Mouse (Mus musculus) lung, embryonic 14.5 days (tissue): ENCODE measurements at regions not wholly inside any gene's neighbourhood (a gene's known extent, or its start where the extent isn't known, plus 50 kb on each side); places are given as distances from the start of the nearest gene placed in this dataset.
A peak's percentile ranks its signal among the peaks of the same experiment; 100 is the strongest.

ENCODE experiments used
- ATAC-seq: fragments of 200-750 bp; cut with Nextera tagmentation; 2 replicates; pipeline ENCODE4 v1.8.0; 2017; ENCODE audit warnings: mild to moderate bottlenecking, moderate TSS enrichment, moderate library complexity; ENCODE audit not compliant: insufficient read depth
- DNase-seq: peaks from one replicate; pipeline ENCODE4 v3.0.0-alpha.2; 2015
- H3K27ac ChIP-seq: fragments of 300-500 bp; sonication (generic); 2 replicates; pipeline ENCODE4 v1.5.1; 2014; ENCODE audit warnings: low read depth, mild to moderate bottlenecking, moderate library complexity
- H3K27me3 ChIP-seq: fragments of 300-500 bp; sonication (generic); 2 replicates; pipeline ENCODE4 v1.6.1; 2014; ENCODE audit warnings: low read length, control low read depth; ENCODE audit not compliant: insufficient read depth
- H3K36me3 ChIP-seq: fragments of 300-500 bp; sonication (generic); 2 replicates; pipeline ENCODE4 v1.6.1; 2014; ENCODE audit warnings: control low read depth; ENCODE audit not compliant: insufficient read depth
- H3K4me1 ChIP-seq: fragments of 300-500 bp; sonication (generic); 2 replicates; pipeline ENCODE4 v1.6.1; 2014; ENCODE audit warnings: antibody characterized with exemption, control low read depth; ENCODE audit not compliant: insufficient read depth
- H3K4me2 ChIP-seq: fragments of 300-500 bp; sonication (generic); 2 replicates; pipeline ENCODE4 v1.6.1; 2014; ENCODE audit warnings: mild to moderate bottlenecking
- H3K4me3 ChIP-seq: fragments of 300-500 bp; sonication (generic); 2 replicates; pipeline ENCODE4 v1.5.1; 2014; ENCODE audit warnings: low read depth, low read length
- H3K9ac ChIP-seq: fragments of 300-500 bp; sonication (generic); 2 replicates; pipeline ENCODE4 v1.6.1; 2014
- H3K9me3 ChIP-seq: fragments of 300-500 bp; sonication (generic); 2 replicates; pipeline ENCODE4 v1.6.1; 2016; ENCODE audit warnings: low read depth, low read length, control low read depth
- CTCF ChIP-seq: IDR thresholded peaks from 2 replicates; pipeline ENCODE4 v1.5.1; 2016; ENCODE audit warnings: antibody characterized with exemption, low read depth
- WGBS: fragments of 180-500 bp; shearing (Covaris S2); extraction: QIAGEN DNeasy Blood & Tissue Kit; methylation state at CpG from one replicate; pipeline ENCODE4 v1.1.7; 2014; 5-methylcytosine and 5-hydroxymethylcytosine counted together

- H3K9me3 ChIP-seq, result no peaks in the 10 kb centered on the region
- DNase-seq, result no peak
- 69% methylated on average over 5 of the region's 5 CpGs for WGBS
- TF ChIP-seq CTCF, result no peak
- no peak overlapping the region for H3K4me2 ChIP-seq
- H3K9ac ChIP-seq, result no peak overlapping the region
- no peak for ATAC-seq
- H3K4me1 ChIP-seq, result no peaks in the 10 kb centered on the region
- H3K4me3 ChIP-seq, result no peak overlapping the region
- H3K27ac ChIP-seq, result no peak overlapping the region
- H3K27me3 ChIP-seq, result no peaks in the 10 kb centered on the region
- H3K36me3 ChIP-seq, result no peaks in the 10 kb centered on the region
These were observed 484.1 kb upstream of the Nectin3 start for GRCm38 (mm10) chr16:46982272-46982909.

GRCm38 (mm10) chr16:46965741-46966140 lies 467.4 kb upstream of the Nectin3 start:
- Histone ChIP-seq H3K36me3 (no peaks in the 10 kb centered on the region), H3K9me3 (no peaks in the 10 kb centered on the region), H3K27me3 (no peaks in the 10 kb centered on the region), H3K9ac (no peak overlapping the region), H3K4me3 (no peak overlapping the region), H3K27ac (no peak overlapping the region), H3K4me2 (no peak overlapping the region), H3K4me1 (no peaks in the 10 kb centered on the region)
- no peak for TF ChIP-seq CTCF
- DNase-seq, result no peak
- no peak for ATAC-seq
- WGBS, result 83% methylated on average over 7 of the region's 7 CpGs

- ATAC-seq, result no peak
- WGBS, result 83% methylated on average over 1 of the region's 1 CpGs
- Histone ChIP-seq H3K27me3 (no peaks in the 10 kb centered on the region), H3K4me3 (no peak overlapping the region), H3K4me1 (no peaks in the 10 kb centered on the region), H3K4me2 (no peak overlapping the region), H3K27ac (no peak overlapping the region), H3K9ac (no peak overlapping the region), H3K9me3 (no peaks in the 10 kb centered on the region), H3K36me3 (no peaks in the 10 kb centered on the region)
- DNase-seq, result no peak
- TF ChIP-seq CTCF, result no peak
These were observed 458.7 kb upstream of the Nectin3 start for GRCm38 (mm10) chr16:46956990-46957389.

- peak; percentile 6 for DNase-seq
- no peaks in the 10 kb centered on the region for H3K4me1 ChIP-seq
- no peaks in the 10 kb centered on the region for H3K27me3 ChIP-seq
- ATAC-seq, result no peak
- no peak overlapping the region for H3K4me3 ChIP-seq
- H3K9ac ChIP-seq, result no peak overlapping the region
- no peak overlapping the region for H3K27ac ChIP-seq
- 61% methylated on average over 3 of the region's 3 CpGs for WGBS
- no peaks in the 10 kb centered on the region for H3K36me3 ChIP-seq
- TF ChIP-seq CTCF, result no peak
- no peaks in the 10 kb centered on the region for H3K9me3 ChIP-seq
- no peak overlapping the region for H3K4me2 ChIP-seq
These were observed 427.7 kb upstream of the Nectin3 start for GRCm38 (mm10) chr16:46926060-46926459.

- no peak overlapping the region for H3K4me3 ChIP-seq
- no peaks in the 10 kb centered on the region for H3K27me3 ChIP-seq
- TF ChIP-seq CTCF, result no peak
- WGBS, result 67% methylated on average over 2 of the region's 2 CpGs
- ATAC-seq (no peak), DNase-seq (no peak)
- no peaks in the 10 kb centered on the region for H3K9me3 ChIP-seq
- no peak overlapping the region for H3K27ac ChIP-seq
- H3K4me2 ChIP-seq, result no peak overlapping the region
- no peaks in the 10 kb centered on the region for H3K4me1 ChIP-seq
- H3K9ac ChIP-seq, result no peak overlapping the region
- no peaks in the 10 kb centered on the region for H3K36me3 ChIP-seq
These were observed 396.4 kb upstream of the Nectin3 start for GRCm38 (mm10) chr16:46894576-46895203.

- DNase-seq (no peak), ATAC-seq (no peak)
- 85% methylated on average over 2 of the region's 2 CpGs for WGBS
- Histone ChIP-seq H3K4me2 (no peak overlapping the region), H3K9ac (no peak overlapping the region), H3K36me3 (no peaks in the 10 kb centered on the region), H3K27ac (no peak overlapping the region), H3K4me1 (no peaks in the 10 kb centered on the region), H3K27me3 (no peaks in the 10 kb centered on the region), H3K9me3 (no peaks in the 10 kb centered on the region), H3K4me3 (no peak overlapping the region)
- TF ChIP-seq CTCF, result no peak
These were observed 380.4 kb upstream of the Nectin3 start for GRCm38 (mm10) chr16:46878739-46879138.

GRCm38 (mm10) chr16:46863959-46864358 lies 365.6 kb upstream of the Nectin3 start:
- 80% methylated on average over 2 of the region's 2 CpGs for WGBS
- no peaks in the 10 kb centered on the region for H3K4me1 ChIP-seq
- no peak overlapping the region for H3K27ac ChIP-seq
- no peak for TF ChIP-seq CTCF
- no peak overlapping the region for H3K9ac ChIP-seq
- no peak for ATAC-seq
- no peak for DNase-seq
- H3K36me3 ChIP-seq, result no peaks in the 10 kb centered on the region
- no peak overlapping the region for H3K4me3 ChIP-seq
- H3K27me3 ChIP-seq, result no peaks in the 10 kb centered on the region
- no peaks in the 10 kb centered on the region for H3K9me3 ChIP-seq
- H3K4me2 ChIP-seq, result no peak overlapping the region
